Comparison of ENCODE assay signal across 8 mouse cellular contexts in the genomic region with DNA sequence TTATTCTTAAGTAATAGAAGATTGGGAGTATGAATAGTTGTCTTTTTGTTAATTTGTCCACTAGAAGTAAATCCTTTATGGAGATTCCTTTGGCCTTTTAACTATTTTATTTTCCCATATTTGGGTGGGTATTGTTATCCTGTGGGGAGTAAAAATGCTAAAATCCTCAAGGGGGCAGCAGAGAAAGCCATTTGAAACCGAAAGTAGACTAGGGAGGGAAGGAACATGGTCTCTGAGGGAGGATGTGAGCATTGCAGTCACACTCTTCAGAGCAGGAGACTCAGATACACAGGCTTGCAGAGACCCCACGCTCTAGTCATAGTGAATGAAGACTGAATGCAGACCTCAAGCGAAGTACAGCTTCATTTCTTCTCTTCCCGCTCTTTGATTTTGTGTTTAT. TPM values are rescaled to one million over a fixed set of nuclear protein-coding genes. Genes with fewer than 3 reads are reported as not detected.
DNase-seq lines count a peak whose midpoint lies in the region; ATAC-seq and TF ChIP-seq lines count a peak whose summit lies in the region.

No protein-coding gene starts in this region.

- DNase-seq in neural tube, embryonic 11.5 days (ENCODE audit: low spot score) = no peak
- DNase-seq in neural tube, embryonic 10.5 days (ENCODE audit: extremely low spot score, low spot score) = no peak
- DNase-seq in kidney, adult 2 months = peak; percentile 73
- DNase-seq in liver, embryonic 11.5 days (ENCODE audit: low spot score) = no peak
- DNase-seq in natural killer cell, adult 2 months (ENCODE audit: low spot score in 2 of 2) = peak; percentile 46 to 58
- peak; percentile 44 for DNase-seq in thymus, postnatal 4 days

- peak; percentile 41; the same call in 1 of the 2 replicates for ATAC-seq in neural tube, embryonic 11.5 days (ENCODE audit: insufficient read depth, low FRiP score, low TSS enrichment)
- peak; percentile 100 for ATAC-seq in activated CD4-positive, CD25-positive, alpha-beta regulatory T cell, adult 4 months
- peak; percentile 81 for ATAC-seq in forebrain, embryonic 15.5 days (replicated peaks)
- ATAC-seq in liver, embryonic 11.5 days (replicated peaks; ENCODE audit: low FRiP score) = peak; percentile 63; the same call in 1 of the 2 replicates

- WGBS in neural tube, embryonic 11.5 days = 60% methylated on average over 4 of the region's 4 CpGs
- WGBS in forebrain, embryonic 15.5 days = 60% methylated on average over 4 of the region's 4 CpGs
- 56% methylated on average over 4 of the region's 4 CpGs for WGBS in kidney, adult 2 months
- 62% methylated on average over 4 of the region's 4 CpGs for WGBS in liver, embryonic 11.5 days

- no peaks in the 10 kb centered on the region for H3K4me1 ChIP-seq in neural tube, embryonic 11.5 days (ENCODE audit: control insufficient read depth, insufficient read depth, low read length)
- no peaks in the 10 kb centered on the region for H3K4me1 ChIP-seq in forebrain, embryonic 15.5 days
- no peaks in the 10 kb centered on the region for H3K4me1 ChIP-seq in kidney, adult 2 months (ENCODE audit: control insufficient read depth, insufficient read depth, low read length)
- H3K4me1 ChIP-seq in liver, embryonic 11.5 days (replicated peaks; ENCODE audit: control insufficient read depth, insufficient read depth, low read length) = no peaks in the 10 kb centered on the region

- peak; percentile 45 for TF ChIP-seq CTCF in kidney, adult 2 months (conservative IDR thresholded peaks at IDR 0.05; ENCODE audit: insufficient read depth, insufficient read length, low read depth, low read length)

- H3K4me2 ChIP-seq in neural tube, embryonic 11.5 days (ENCODE audit: low read depth) = no peak overlapping the region
- no peak overlapping the region for H3K4me2 ChIP-seq in forebrain, embryonic 15.5 days (replicated peaks)
- no peak overlapping the region for H3K4me2 ChIP-seq in liver, embryonic 11.5 days

- no peak for TF ChIP-seq POLR2A in kidney, adult 2 months (IDR thresholded peaks at IDR 0.05; ENCODE audit: low read depth, low read length)

- peaks cover 6% of the 10 kb centered on the region for H3K36me3 ChIP-seq in neural tube, embryonic 11.5 days (ENCODE audit: control insufficient read depth, insufficient read depth, low read length)
- H3K36me3 ChIP-seq in forebrain, embryonic 15.5 days = 0 out of 2 replicates have a peak, but pooled peaks cover 2% of the 10 kb centered on the region
- no peaks in the 10 kb centered on the region for H3K36me3 ChIP-seq in kidney, adult 2 months (ENCODE audit: control insufficient read depth, insufficient read depth, low read length)
- peaks cover 26% of the 10 kb centered on the region for H3K36me3 ChIP-seq in liver, embryonic 11.5 days (ENCODE audit: control insufficient read depth, insufficient read depth, low read length)

- no peaks in the 10 kb centered on the region for H3K27me3 ChIP-seq in neural tube, embryonic 11.5 days (ENCODE audit: control insufficient read depth, insufficient read depth, low read length)
- no peaks in the 10 kb centered on the region for H3K27me3 ChIP-seq in forebrain, embryonic 15.5 days
- H3K27me3 ChIP-seq in kidney, adult 2 months (replicated peaks; ENCODE audit: control insufficient read depth, insufficient read depth, low read length) = no peaks in the 10 kb centered on the region
- H3K27me3 ChIP-seq in liver, embryonic 11.5 days (replicated peaks; ENCODE audit: control insufficient read depth, insufficient read depth, low read length) = no peaks in the 10 kb centered on the region

- no peak overlapping the region for H3K27ac ChIP-seq in neural tube, embryonic 11.5 days (ENCODE audit: low read depth, low read length)
- H3K27ac ChIP-seq in forebrain, embryonic 15.5 days (replicated peaks) = no peak overlapping the region
- no peak overlapping the region for H3K27ac ChIP-seq in kidney, adult 2 months (ENCODE audit: insufficient read depth, low read depth, low read length)
- no peak overlapping the region for H3K27ac ChIP-seq in liver, embryonic 11.5 days (ENCODE audit: low read depth, low read length)

- H3K9me3 ChIP-seq in neural tube, embryonic 11.5 days (ENCODE audit: control insufficient read depth, low read length) = no peaks in the 10 kb centered on the region
- no peaks in the 10 kb centered on the region for H3K9me3 ChIP-seq in forebrain, embryonic 15.5 days
- H3K9me3 ChIP-seq in liver, embryonic 11.5 days (ENCODE audit: control insufficient read depth, low read length) = no peaks in the 10 kb centered on the region

- H3K4me3 ChIP-seq in neural tube, embryonic 11.5 days (ENCODE audit: low read depth, low read length) = no peak overlapping the region
- H3K4me3 ChIP-seq in forebrain, embryonic 15.5 days = no peak overlapping the region
- no peak overlapping the region for H3K4me3 ChIP-seq in kidney, adult 2 months (ENCODE audit: insufficient read depth, low read depth, low read length)
- no peak overlapping the region for H3K4me3 ChIP-seq in liver, embryonic 11.5 days (ENCODE audit: low read depth, low read length)

- H3K9ac ChIP-seq in neural tube, embryonic 11.5 days (ENCODE audit: low read length) = no peak overlapping the region
- no peak overlapping the region for H3K9ac ChIP-seq in forebrain, embryonic 15.5 days (replicated peaks)
- no peak overlapping the region for H3K9ac ChIP-seq in liver, embryonic 11.5 days (ENCODE audit: low read depth, low read length)

RNA-seq across cellular contexts. Expression of gene Zgrf1, which starts 19.3 kb away (rescaled TPM):
- 9.7 TPM in 2 replicates for polyA plus RNA-seq in neural tube, embryonic 11.5 days (2014; fragmentation: Nextera tagmentation; extraction: Ambion mirVana)
- polyA plus RNA-seq in activated CD4-positive, CD25-positive, alpha-beta regulatory T cell, adult 4 months (2017; shearing (Covaris generic)) = 1 to 10 TPM; 3.8 to 4.8 TPM
- 5.1 and 6.0 TPM in 2 replicates for polyA plus RNA-seq in forebrain, embryonic 15.5 days (2015; fragmentation: Nextera tagmentation; extraction: Ambion mirVana)
- polyA plus RNA-seq in kidney, adult 2 months (2012; rRNA removed) = 0.23 and 0.25 TPM in 2 replicates
- 10.8 and 13.9 TPM in 2 replicates for polyA plus RNA-seq in liver, embryonic 11.5 days (2014; fragmentation: Nextera tagmentation; extraction: Ambion mirVana)

RNA-seq across cellular contexts. Expression of gene Larp7, which starts 19.4 kb away (rescaled TPM):
- polyA plus RNA-seq in neural tube, embryonic 11.5 days (2014; fragmentation: Nextera tagmentation; extraction: Ambion mirVana) = 64.4 and 78.3 TPM in 2 replicates
- polyA plus RNA-seq in activated CD4-positive, CD25-positive, alpha-beta regulatory T cell, adult 4 months (2017; shearing (Covaris generic)) = 10 to 100 TPM; 63.3 to 82.0 TPM
- polyA plus RNA-seq in forebrain, embryonic 15.5 days (2015; fragmentation: Nextera tagmentation; extraction: Ambion mirVana) = 33.9 and 37.9 TPM in 2 replicates
- 1.6 and 2.6 TPM in 2 replicates for polyA plus RNA-seq in kidney, adult 2 months (2012; rRNA removed)
- 69.7 and 70.0 TPM in 2 replicates for polyA plus RNA-seq in liver, embryonic 11.5 days (2014; fragmentation: Nextera tagmentation; extraction: Ambion mirVana)

Comparison
In these comparisons a context has a peak if more than half of its experiments do, and no peak if none do; other contexts are left out.
1. ATAC-seq: peak in every context shown above with its lines; median percentile 100 in activated CD4-positive, CD25-positive, alpha-beta regulatory T cell, adult 4 months; 81 in forebrain, embryonic 15.5 days; 63 in liver, embryonic 11.5 days; 41 in neural tube, embryonic 11.5 days.
2. DNase-seq: peak in kidney, adult 2 months (single experiment), natural killer cell, adult 2 months (2 of 2) and thymus, postnatal 4 days (single experiment); none in neural tube, embryonic 11.5 days (single experiment), neural tube, embryonic 10.5 days (single experiment) and liver, embryonic 11.5 days (single experiment).